Mouse (Mus musculus) spleen, embryonic (tissue): ENCODE measurements at regions not wholly inside any gene's neighbourhood (a gene's known extent, or its start where the extent isn't known, plus 50 kb on each side); places are given as distances from the start of the nearest gene placed in this dataset.

Experiments
- CTCF ChIA-PET: fragments of 350-600 bp; sonication (Branson Sonifier 250); formaldehyde crosslinking; loops from one replicate; lab custom pipeline; 2022; lab: Charles Lee

GRCm38 (mm10) chr16:87069294-87069693, 284.7 kb upstream of the N6amt1 start:
- CTCF ChIA-PET = no interaction called here

- CTCF ChIA-PET = no interaction called here
Observed at GRCm38 (mm10) chr16:87067981-87068380, 286.0 kb upstream of the N6amt1 start.

- CTCF ChIA-PET = no interaction called here
Observed at GRCm38 (mm10) chr16:87067523-87067922, 286.5 kb upstream of the N6amt1 start.

DNA sequence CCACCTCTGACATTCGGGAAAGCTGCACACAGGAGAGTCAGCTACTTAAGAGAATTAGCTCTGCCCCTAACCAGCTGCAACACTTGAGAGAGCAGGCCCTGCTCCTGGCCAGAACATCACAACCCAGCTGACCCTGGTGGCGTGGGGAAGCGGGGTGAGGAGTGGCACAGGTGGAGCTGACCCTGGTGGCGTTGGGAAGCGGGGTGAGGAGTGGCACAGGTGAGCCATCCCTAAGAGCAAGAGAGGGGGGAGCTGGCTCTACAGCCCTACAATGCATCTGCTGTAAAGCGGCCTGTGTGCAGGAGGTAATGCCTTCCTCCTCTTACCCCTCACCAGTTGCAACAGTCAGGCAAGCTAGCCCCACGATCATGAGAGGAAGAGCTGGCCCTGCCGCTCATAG, 293.5 kb upstream of the N6amt1 start:
- CTCF ChIA-PET = no interaction called here

DNA sequence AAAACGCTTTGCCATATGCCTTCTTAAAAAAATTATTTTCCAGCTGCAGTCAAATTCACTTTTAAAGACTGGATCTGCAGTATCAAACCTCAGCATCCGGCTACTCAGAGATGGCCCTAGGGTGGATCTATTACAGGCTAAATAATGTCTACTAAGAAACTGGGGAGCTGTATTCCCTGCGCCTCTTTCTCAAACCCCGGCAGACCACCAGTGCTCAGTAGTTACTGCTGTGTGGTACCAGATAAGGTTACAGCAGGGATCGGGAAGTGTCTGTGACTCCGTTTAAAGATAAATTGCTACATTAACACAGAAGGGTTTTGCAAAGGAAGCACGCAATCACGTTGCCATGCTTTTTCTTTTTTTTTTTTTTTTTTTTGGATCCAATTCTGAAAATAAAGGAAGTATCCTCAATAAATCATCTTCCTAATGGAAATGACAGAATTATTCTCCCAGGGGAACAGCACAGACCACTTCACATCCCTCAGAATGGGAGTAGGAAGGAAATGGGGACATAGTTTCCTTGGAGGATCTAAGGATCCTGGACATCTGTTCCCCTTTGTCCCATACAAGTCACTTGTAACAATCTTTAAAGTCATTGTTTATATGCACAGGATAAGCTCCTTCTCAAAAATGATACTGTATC, 304.1 kb upstream of the N6amt1 start:
- CTCF ChIA-PET = no interaction called here

- CTCF ChIA-PET = no interaction called here
Observed at GRCm38 (mm10) chr16:87044773-87045561, 309.0 kb upstream of the N6amt1 start.

DNA sequence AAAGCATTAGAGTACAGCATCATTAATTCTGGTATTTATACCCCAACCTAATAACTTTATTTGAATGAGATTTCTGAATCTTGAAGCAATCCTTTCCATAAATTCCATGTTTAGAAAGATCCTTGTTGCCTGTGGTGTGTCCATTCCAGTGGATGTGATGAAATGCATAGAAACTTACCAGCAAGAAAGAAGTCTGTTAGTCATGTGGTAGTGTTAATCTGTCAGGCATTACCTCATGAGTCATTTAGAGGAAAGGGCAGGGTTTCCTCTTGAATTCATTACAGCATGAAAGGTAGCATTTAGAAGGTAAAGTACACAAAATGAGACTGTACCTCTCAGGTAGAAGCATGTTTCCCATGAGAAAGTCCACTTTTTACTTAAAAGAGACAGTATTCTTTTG, 310.3 kb upstream of the N6amt1 start:
- CTCF ChIA-PET = no interaction called here

- CTCF ChIA-PET = no interaction called here
Observed at GRCm38 (mm10) chr16:87040366-87040765, 313.6 kb upstream of the N6amt1 start.

- CTCF ChIA-PET = no interaction called here
Observed at GRCm38 (mm10) chr16:87039861-87040260, 314.1 kb upstream of the N6amt1 start.

- CTCF ChIA-PET = no interaction called here
Observed at GRCm38 (mm10) chr16:87037061-87037460, 316.9 kb upstream of the N6amt1 start.

- CTCF ChIA-PET = no interaction called here
Observed at GRCm38 (mm10) chr16:87031836-87032235, 322.1 kb upstream of the N6amt1 start.

DNA sequence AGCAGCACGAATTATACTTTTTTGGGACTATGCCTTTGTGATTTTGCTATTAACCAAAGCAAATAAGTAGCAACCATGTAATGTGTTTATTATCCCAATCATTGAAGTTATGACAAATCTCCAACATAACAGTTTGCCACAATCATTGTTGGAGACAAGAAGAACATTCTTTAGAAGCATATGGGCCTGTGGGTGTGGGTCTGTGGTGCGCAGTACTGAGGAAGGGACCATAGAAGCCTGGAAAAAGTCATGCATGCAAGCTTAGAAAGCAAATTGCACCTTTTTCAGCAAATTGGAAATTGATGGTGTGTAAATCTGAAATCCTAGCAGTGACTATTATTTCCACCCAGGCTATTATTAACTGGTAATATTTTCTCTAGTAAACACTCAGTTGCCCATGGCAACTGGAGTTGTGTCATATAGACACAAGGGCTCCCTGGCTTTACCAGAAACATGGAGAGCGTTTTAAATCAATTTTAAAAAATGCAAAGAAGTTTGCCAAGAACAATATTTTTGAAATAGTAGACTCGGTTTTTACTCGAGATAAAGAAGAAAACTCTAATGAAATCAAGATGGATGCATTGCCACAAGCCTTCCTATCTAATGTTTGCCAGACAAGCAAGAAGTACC, 325.4 kb upstream of the N6amt1 start:
- CTCF ChIA-PET = no interaction called here

GRCm38 (mm10) chr16:87027621-87028020, 326.4 kb upstream of the N6amt1 start:
- CTCF ChIA-PET = no interaction called here

GRCm38 (mm10) chr16:87022041-87022440, 331.9 kb upstream of the N6amt1 start:
- CTCF ChIA-PET = no interaction called here

DNA sequence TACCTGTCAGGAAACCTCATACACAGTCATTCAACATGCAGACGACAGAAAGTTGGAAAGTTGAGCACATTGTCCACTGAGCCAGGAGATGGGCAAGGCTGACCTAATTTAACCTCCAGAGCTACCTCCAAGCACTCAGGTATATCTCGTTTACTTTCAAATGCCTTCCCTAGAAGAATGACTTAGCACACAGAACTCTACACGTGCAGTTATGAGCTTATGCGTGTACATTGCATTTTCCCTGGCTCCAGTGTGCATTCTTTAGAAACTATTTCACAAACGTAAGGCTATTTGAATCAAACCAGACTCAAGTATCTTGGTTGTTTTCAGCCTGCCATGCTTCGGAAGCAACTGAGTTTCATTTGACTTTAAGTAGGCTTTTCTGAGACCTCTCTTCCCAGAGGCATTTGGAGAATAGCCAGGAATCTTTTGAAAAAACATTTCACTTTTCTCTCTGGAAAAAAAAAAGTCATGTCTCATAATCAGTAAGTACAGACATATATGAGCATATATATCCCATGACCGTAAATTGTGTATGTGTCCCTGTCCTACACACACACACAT, 336.8 kb upstream of the N6amt1 start:
- CTCF ChIA-PET = no interaction called here

DNA sequence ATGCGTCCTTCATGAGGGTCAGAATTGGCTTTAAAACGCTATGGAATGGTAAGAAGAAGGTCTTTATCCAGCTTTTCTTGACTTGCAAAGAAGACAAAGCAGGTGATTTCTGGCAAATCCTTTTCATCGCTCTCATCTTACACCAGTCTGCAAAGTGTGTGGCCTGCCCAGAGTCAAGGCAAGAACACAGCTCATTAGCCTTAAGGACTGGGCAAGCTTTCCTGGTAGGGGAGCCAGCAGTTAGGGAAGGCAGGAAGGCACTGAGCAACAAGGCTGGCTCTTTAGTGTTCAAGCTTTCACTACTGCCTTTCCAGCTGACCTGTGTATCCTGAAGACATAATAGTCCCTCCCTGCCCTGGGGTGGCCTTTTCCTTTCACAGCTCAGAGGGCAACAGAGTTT, 352.4 kb upstream of the N6amt1 start:
- CTCF ChIA-PET = no interaction called here

- CTCF ChIA-PET = no interaction called here
Observed at GRCm38 (mm10) chr16:87001135-87001534, 352.9 kb upstream of the N6amt1 start.

GRCm38 (mm10) chr16:86971691-86972090, 382.3 kb upstream of the N6amt1 start:
- CTCF ChIA-PET = no interaction called here

- CTCF ChIA-PET = no interaction called here
Observed at GRCm38 (mm10) chr16:86949681-86950080, 404.3 kb upstream of the N6amt1 start.

GRCm38 (mm10) chr16:86945531-86946144, 408.3 kb upstream of the N6amt1 start:
- CTCF ChIA-PET = no interaction called here

DNA sequence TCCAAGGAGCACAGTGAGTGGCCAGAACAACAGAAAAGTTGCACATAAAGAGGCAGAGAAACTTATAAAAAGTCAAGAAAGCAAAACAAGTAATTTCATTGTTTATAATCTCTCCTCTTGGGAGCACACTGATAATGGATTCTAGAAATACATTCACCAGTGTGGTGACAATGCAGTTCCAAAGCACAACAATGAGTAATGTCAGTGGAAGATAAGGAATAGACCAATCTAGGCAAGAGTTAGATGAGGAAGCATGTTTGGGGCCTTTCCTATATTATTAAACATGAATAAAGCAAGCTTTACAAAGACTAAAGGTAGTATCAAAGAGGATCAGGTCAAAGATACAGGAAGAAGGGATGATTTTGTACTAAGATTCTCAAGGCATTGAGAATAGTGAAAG, 408.9 kb upstream of the N6amt1 start:
- CTCF ChIA-PET = no interaction called here

DNA sequence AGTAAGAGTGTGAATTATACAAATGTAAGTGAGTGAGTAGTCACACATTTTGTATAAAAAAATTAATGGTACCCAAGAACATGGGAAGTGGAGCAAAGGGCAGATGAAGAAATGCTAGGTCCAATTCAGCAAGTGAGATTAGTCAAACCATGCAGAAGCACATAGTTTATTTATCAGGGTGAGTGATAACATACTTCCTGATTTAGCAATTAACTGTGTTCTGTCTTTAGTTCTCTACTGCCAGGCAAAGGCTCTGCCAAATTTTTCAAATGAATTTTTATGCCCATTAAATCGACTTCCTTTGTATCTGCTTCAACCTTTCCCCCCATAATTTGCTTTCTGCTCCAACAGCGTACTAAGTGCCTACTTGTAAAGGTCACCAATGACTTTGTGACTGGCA, 419.0 kb upstream of the N6amt1 start:
- CTCF ChIA-PET = no interaction called here
